Mouse (Mus musculus) lung, embryonic 16.5 days (tissue): ENCODE data around the gene Gm20219. TPM values are rescaled to one million over a fixed set of nuclear protein-coding genes. Genes with fewer than 3 reads are reported as not detected.

Experiments used
- ATAC-seq: fragments of 200-750 bp; cut with Nextera tagmentation; 2 replicates; pipeline ENCODE4 v1.8.0; 2017; ENCODE audit warnings: low read depth, mild to moderate bottlenecking, moderate library complexity
- H3K27ac ChIP-seq: fragments of 300-500 bp; sonication (generic); 2 replicates; pipeline ENCODE4 v1.5.1; 2014; ENCODE audit warnings: mild to moderate bottlenecking, control low read depth, low read length
- H3K27me3 ChIP-seq: fragments of 300-500 bp; sonication (generic); 2 replicates; pipeline ENCODE4 v1.6.1; 2014; ENCODE audit warnings: low read depth, low read length, mixed read lengths; ENCODE audit not compliant: control insufficient read depth, insufficient read depth
- H3K36me3 ChIP-seq: fragments of 300-500 bp; sonication (generic); 2 replicates; pipeline ENCODE4 v1.6.1; 2014; ENCODE audit warnings: low read length; ENCODE audit not compliant: control insufficient read depth, insufficient read depth
- H3K4me1 ChIP-seq: fragments of 300-500 bp; sonication (generic); replicated peaks from 2 replicates; pipeline ENCODE4 v1.6.1; 2014; ENCODE audit warnings: low read length, mixed read lengths; ENCODE audit not compliant: control insufficient read depth, insufficient read depth
- H3K4me2 ChIP-seq: fragments of 300-500 bp; sonication (generic); 2 replicates; pipeline ENCODE4 v1.6.1; 2014; ENCODE audit warnings: low read depth, low read length, control low read depth
- H3K4me3 ChIP-seq: fragments of 300-500 bp; sonication (generic); 2 replicates; pipeline ENCODE4 v1.5.1; 2014; ENCODE audit warnings: mild to moderate bottlenecking, low read length, control low read depth
- H3K9ac ChIP-seq: fragments of 300-500 bp; sonication (generic); 2 replicates; pipeline ENCODE4 v1.6.1; 2014; ENCODE audit warnings: low read length, control low read depth
- H3K9me3 ChIP-seq: fragments of 300-500 bp; sonication (generic); 2 replicates; pipeline ENCODE4 v1.6.1; 2016; ENCODE audit warnings: low read length; ENCODE audit not compliant: control insufficient read depth
- WGBS: fragments of 180-500 bp; shearing (Covaris S2); extraction: QIAGEN DNeasy Blood & Tissue Kit; methylation state at CpG from one replicate; pipeline ENCODE4 v1.1.7; 2014; 5-methylcytosine and 5-hydroxymethylcytosine counted together
- polyA plus RNA-seq: library from polyadenylated mRNA; unstranded; fragments of >200 nt; fragmentation: Nextera tagmentation; extraction: Ambion mirVana; gene quantifications from 2 replicates; pipeline ENCODE4 v1.2.1, GENCODE M21; 2015

Gm20219 gene
- polyA plus RNA-seq, 1 experiment from 2014 or later, result 4.9 TPM

- no peak for ATAC-seq
- H3K4me1 ChIP-seq, result no peaks in the 10 kb centered on the region
These were observed 17.3 kb downstream of the Gm20219 start for GRCm38 (mm10) chr17:56536874-56537273.

GRCm38 (mm10) chr17:56536192-56536591 is 18.0 kb downstream of the Gm20219 start:
- H3K4me3 ChIP-seq, result no peak overlapping the region
- H3K9me3 ChIP-seq, result no peaks in the 10 kb centered on the region
- ATAC-seq, result no peak
- 57% methylated on average over 14 of the region's 14 CpGs for WGBS
- H3K4me1 ChIP-seq, result no peaks in the 10 kb centered on the region
- H3K27me3 ChIP-seq, result no peaks in the 10 kb centered on the region
- H3K9ac ChIP-seq, result no peak overlapping the region
- H3K36me3 ChIP-seq, result no peaks in the 10 kb centered on the region
- no peak overlapping the region for H3K27ac ChIP-seq
- H3K4me2 ChIP-seq, result no peak overlapping the region

More at GRCm38 (mm10) chr17:56536874-56537273, 17.3 kb downstream of the Gm20219 start:
- Histone ChIP-seq H3K27ac (no peak overlapping the region), H3K27me3 (no peaks in the 10 kb centered on the region), H3K36me3 (no peaks in the 10 kb centered on the region), H3K9me3 (no peaks in the 10 kb centered on the region), H3K9ac (no peak overlapping the region), H3K4me3 (no peak overlapping the region), H3K4me2 (no peak overlapping the region)
- WGBS, result 70% methylated on average over 3 of the region's 3 CpGs

- H3K4me2 ChIP-seq, result no peak overlapping the region
- H3K36me3 ChIP-seq, result no peaks in the 10 kb centered on the region
- no peak overlapping the region for H3K27ac ChIP-seq
- no peak overlapping the region for H3K4me3 ChIP-seq
- WGBS, result 50% methylated on average over 4 of the region's 4 CpGs
- no peaks in the 10 kb centered on the region for H3K4me1 ChIP-seq
- H3K27me3 ChIP-seq, result no peaks in the 10 kb centered on the region
- no peak overlapping the region for H3K9ac ChIP-seq
- ATAC-seq, result no peak
- H3K9me3 ChIP-seq, result no peaks in the 10 kb centered on the region
These were observed 29.2 kb downstream of the Gm20219 start for GRCm38 (mm10) chr17:56524943-56525342.

GRCm38 (mm10) chr17:56522744-56523143 is 31.4 kb downstream of the Gm20219 start:
- Histone ChIP-seq H3K9me3 (no peaks in the 10 kb centered on the region), H3K27ac (no peak overlapping the region), H3K4me2 (no peak overlapping the region), H3K36me3 (no peaks in the 10 kb centered on the region), H3K4me1 (no peaks in the 10 kb centered on the region), H3K27me3 (no peaks in the 10 kb centered on the region), H3K9ac (no peak overlapping the region), H3K4me3 (no peak overlapping the region)
- WGBS, result 48% methylated on average over 1 of the region's 1 CpGs
- no peak for ATAC-seq

GRCm38 (mm10) chr17:56515690-56516410 is 38.3 kb downstream of the Gm20219 start:
- no peak overlapping the region for H3K4me2 ChIP-seq
- 8% methylated on average over 13 of the region's 13 CpGs for WGBS
- peaks cover 21% of the 10 kb centered on the region for H3K27me3 ChIP-seq
- peaks cover 15% of the 10 kb centered on the region for H3K4me1 ChIP-seq
- H3K9ac ChIP-seq, result no peak overlapping the region
- H3K4me3 ChIP-seq, result no peak overlapping the region
- H3K9me3 ChIP-seq, result peaks cover 5% of the 10 kb centered on the region; the same call in 1 of the 2 replicates
- ATAC-seq, result peak; percentile 78
- no peak overlapping the region for H3K27ac ChIP-seq
- H3K36me3 ChIP-seq, result no peaks in the 10 kb centered on the region

- Histone ChIP-seq H3K27me3 (peaks cover 30% of the 10 kb centered on the region), H3K9ac (no peak overlapping the region), H3K36me3 (no peaks in the 10 kb centered on the region), H3K9me3 (peaks cover 5% of the 10 kb centered on the region; the same call in 1 of the 2 replicates), H3K4me3 (no peak overlapping the region), H3K27ac (no peak overlapping the region), H3K4me1 (peaks cover 17% of the 10 kb centered on the region), H3K4me2 (no peak overlapping the region)
- WGBS, result 45% methylated on average over 12 of the region's 12 CpGs
- no peak for ATAC-seq
These were observed 39.3 kb downstream of the Gm20219 start for GRCm38 (mm10) chr17:56514916-56515315.

GRCm38 (mm10) chr17:56514330-56514729 is 39.9 kb downstream of the Gm20219 start:
- Histone ChIP-seq H3K4me1 (peaks cover 17% of the 10 kb centered on the region), H3K9me3 (peaks cover 5% of the 10 kb centered on the region; the same call in 1 of the 2 replicates), H3K27me3 (peaks cover 36% of the 10 kb centered on the region), H3K36me3 (no peaks in the 10 kb centered on the region), H3K4me2 (no peak overlapping the region), H3K4me3 (no peak overlapping the region), H3K9ac (no peak overlapping the region), H3K27ac (no peak overlapping the region)
- ATAC-seq, result no peak

- peak within 1 kb of the TSS; percentile 21; the same call in 1 of the 2 replicates for H3K9ac ChIP-seq
- peaks cover 43% of the 10 kb centered on the region for H3K27me3 ChIP-seq
These were observed 41.9 kb downstream of the Gm20219 start, which contains the start of gene Znrf4 for GRCm38 (mm10) chr17:56512310-56512709. Znrf4 (minus strand) TSS chr17:56512431.

GRCm38 (mm10) chr17:56511707-56512090 is 42.5 kb downstream of the Gm20219 start:
- peak overlapping the region; percentile 21; the same call in 1 of the 2 replicates for H3K9ac ChIP-seq
- no peaks in the 10 kb centered on the region for H3K36me3 ChIP-seq
- H3K4me2 ChIP-seq, result peak overlapping the region; percentile 48
- peaks cover 5% of the 10 kb centered on the region; the same call in 1 of the 2 replicates for H3K9me3 ChIP-seq
- WGBS, result 25% methylated on average over 23 of the region's 29 CpGs
- no peak for ATAC-seq
- H3K27me3 ChIP-seq, result peaks cover 43% of the 10 kb centered on the region
- peaks cover 20% of the 10 kb centered on the region for H3K4me1 ChIP-seq
- no peak overlapping the region for H3K27ac ChIP-seq
- peak overlapping the region; percentile 34 for H3K4me3 ChIP-seq

More at GRCm38 (mm10) chr17:56512310-56512709, 41.9 kb downstream of the Gm20219 start, which contains the start of gene Znrf4:
- no peak for ATAC-seq
- H3K36me3 ChIP-seq, result no peaks in the 10 kb centered on the region
- peak within 1 kb of the TSS; percentile 48 for H3K4me2 ChIP-seq
- peaks cover 5% of the 10 kb centered on the region; the same call in 1 of the 2 replicates for H3K9me3 ChIP-seq
- peaks cover 20% of the 10 kb centered on the region for H3K4me1 ChIP-seq
- no peak within 1 kb of the TSS for H3K27ac ChIP-seq
- 57% methylated on average over 22 of the region's 22 CpGs for WGBS
- peak within 1 kb of the TSS; percentile 34 for H3K4me3 ChIP-seq
